Mouse (Mus musculus) sigmoid colon, adult 10 weeks (tissue): Measurements from ENCODE around the gene Kif22. TPM values are rescaled to one million over a fixed set of nuclear protein-coding genes. Genes with fewer than 3 reads are reported as not detected.

Experiments used
- polyA plus RNA-seq: library from polyadenylated mRNA; stranded (reverse); fragments of 350-450 nt; fragmentation: Illumina TruSeq; extraction: RNeasy Lipid Tissue Mini Kit (QIAGEN cat#74804); gene quantifications from one replicate; pipeline ENCODE4 v1.2.3, GENCODE M21; 2014; ENCODE audit warnings: low read depth, low replicate concordance

Kif22 gene
- 2.2 TPM for polyA plus RNA-seq

DNA sequence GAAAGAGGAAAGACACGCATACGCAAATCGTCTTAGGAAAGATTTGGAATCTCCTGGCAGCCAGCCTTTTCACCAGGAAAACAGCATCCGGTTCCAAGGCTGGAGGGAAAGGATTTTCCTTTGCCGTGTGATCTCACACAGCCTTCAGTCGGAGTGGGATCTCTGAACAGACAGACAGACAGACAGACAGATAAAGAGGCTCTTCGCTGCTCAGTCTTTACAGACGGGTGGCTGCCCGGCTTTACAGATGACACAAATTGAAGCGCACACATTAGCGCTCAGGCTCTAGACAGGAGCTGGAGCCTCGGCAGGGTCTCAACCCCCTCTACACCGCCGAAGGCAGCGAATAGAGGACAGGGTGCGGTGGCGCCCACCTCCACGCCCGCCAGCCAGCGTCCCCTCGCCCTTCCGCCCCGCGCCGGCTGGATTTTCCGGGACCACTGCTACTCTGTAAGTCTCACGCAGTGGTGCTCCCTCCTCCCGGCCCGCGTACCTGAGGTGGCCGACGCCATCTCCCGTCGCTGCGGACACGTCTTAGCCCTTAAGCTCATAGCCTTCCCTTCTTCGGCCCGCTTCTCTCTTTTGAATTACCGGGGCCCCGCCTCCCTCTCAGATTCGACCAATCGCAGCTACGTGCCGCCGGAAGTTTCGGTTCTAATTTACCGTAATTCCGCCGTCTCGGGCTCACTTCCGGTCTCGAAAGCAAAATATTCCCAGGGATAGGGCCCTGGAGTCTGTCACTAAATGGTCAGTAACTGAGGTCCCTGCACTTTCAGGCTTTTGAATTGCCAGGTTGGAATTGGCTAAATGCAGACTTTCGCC lies at the start of gene Kif22:
Gene Kif22, minus strand, starts transcription at position 621 of the 822 bp plus-strand sequence.

DNA sequence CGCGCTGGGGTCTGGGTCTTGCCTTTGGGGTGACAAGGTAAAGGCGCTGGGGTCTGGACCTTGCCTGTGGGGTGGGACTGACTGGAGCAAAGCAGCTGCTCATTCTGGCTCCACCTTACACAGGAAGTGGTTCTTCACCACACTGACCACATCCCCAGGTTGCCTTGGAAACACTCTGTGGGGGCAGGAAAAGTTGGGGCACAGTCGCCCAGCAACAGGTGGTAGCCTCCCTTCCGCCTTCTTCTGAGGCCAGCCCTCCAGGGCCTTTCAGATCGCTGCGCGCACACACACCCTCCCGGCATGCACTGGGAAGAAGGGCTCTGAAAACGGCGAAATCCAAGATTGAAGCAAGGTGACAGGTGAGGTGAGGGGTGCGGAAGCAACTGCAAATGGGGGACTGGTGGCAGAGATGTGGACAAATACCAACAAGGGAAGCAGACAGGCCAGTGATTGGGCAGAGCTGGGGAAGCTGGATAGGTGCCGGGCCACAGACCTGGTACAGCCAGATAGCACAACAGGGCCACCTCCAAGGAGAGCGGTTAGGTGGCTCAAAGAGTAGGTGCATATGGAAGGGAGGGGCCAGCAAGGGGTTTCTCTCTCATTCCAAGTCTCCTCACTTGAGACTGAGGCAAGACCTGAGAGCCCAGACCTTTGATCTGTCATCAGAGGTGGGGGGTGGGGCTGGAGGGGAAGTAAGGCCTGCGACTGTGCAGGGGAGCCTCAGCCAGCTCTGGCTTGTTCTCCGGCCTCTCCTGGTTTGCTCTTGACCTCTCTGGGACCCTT lies 49.0 kb upstream of the Kif22 start, which contains the start of gene AI467606:
Gene AI467606, plus strand, starts transcription at position 246 of the 783 bp plus-strand sequence.

DNA sequence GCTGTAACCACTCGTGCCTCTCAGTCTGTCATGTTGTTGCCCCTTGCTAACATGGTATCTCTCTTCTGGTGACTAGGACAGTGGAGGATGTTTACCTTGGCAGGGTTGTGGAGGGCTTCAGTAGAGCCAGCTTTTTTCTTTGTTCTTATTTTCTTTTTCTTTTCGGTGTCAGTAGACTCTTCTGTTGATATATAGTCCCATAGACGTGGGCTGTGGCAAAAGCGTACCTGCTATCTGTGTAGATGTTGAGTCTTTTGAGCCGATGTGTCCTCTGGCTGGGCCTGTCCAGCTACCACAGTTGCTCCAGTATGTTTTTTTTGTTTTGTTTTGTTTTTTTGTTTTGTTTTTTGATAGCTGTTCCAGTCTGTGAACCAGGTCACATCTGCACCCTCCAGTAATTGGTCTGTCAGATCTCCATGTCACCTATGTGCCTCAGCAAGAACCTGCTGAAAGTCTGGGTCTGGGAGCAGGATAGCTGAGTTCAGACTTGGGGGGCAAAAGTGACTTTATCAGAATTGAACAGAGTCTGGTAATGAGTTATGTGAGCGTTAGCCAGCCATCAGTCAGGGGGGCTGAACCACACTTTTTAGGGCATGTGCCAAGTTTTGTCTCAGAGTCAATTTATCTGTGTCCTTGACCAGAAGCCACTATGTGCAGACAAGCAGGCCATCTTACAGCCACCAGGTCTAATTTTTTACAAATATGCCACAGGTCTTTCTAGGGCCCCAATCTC lies 45.2 kb upstream of the Kif22 start, which contains the start of gene Zg16:
Gene Zg16, minus strand, starts transcription at position 51 of the 733 bp plus-strand sequence.

GRCm38 (mm10) chr7:127026984-127027726 lies 15.1 kb downstream of the Kif22 start, which contains the start of gene Maz:
Gene Maz, minus strand, starts transcription at chr7:127027037.

GRCm38 (mm10) chr7:127020901-127021562 lies 21.2 kb downstream of the Kif22 start, which contains the start of the genes Gm42742 and Prrt2:
Gene Gm42742, minus strand, starts transcription at chr7:127021097.
Gene Prrt2, minus strand, starts transcription at chr7:127021211.

DNA sequence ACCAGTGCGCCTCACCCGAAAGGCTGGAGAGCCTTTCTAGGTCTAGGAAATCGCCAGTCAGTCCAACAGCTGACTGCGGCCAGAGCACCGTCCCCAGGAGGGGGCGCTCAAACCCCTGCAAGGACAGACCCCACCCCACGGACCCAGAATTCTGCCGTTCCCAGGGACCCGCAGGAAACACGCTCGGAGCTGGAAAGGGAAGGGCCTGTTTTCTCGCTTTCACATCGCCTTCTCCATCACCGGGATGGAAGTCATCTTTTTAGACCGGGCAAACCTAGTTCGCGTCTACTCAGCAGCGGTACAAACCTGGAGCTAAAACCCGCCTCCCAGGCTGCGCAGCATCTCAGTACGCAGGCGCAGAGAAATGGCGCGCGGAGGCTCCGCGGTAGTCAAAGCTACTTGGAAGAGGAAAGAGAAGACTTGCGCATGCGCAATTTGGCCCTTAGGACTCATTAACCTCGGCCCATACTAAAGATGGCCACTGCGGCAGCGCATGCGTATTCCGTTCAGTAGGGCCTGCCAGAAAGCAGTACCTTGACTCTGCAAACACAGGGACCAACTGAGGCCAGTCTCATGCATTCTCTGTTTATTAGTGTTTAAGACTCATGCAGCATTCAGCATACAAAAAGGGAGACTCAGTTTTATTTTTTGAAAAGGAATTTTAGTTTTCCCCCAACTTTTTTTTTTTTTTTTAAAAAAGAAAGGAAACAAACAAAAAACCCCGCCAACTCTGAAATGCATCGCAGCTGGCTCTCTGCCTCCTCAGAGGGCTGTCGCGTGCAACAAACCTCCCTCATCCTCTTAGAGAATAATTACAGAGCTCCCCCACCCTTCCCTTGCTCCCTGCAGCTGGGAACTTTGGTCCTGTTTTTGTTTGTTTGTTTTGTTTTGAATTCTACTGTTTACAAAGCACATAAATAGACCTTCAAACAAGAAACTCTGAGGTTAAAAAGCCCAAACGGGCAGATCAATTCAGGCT lies 25.0 kb downstream of the Kif22 start, which contains the start of gene Pagr1a:
Gene Pagr1a, minus strand, starts transcription at position 382 of the 979 bp plus-strand sequence.

GRCm38 (mm10) chr7:127016481-127016485 lies 26.0 kb downstream of the Kif22 start, which contains the start of gene Pagr1b:
Gene Pagr1b, minus strand, starts transcription at chr7:127016484.

GRCm38 (mm10) chr7:127014320-127014719 lies 28.0 kb downstream of the Kif22 start, which contains the start of gene Mvp:
Gene Mvp, minus strand, starts transcription at chr7:127014621.

Other genes with a start within 250 kb of the Kif22 start
- 47.0 TPM for gene Ppp4c, start 250.0 kb downstream of the Kif22 start, polyA plus RNA-seq
- gene Fam57b, start 244.8 kb downstream of the Kif22 start, polyA plus RNA-seq = not detected
- gene 4930451I11Rik, start 210.8 kb downstream of the Kif22 start, polyA plus RNA-seq = not detected
- not detected for gene Doc2a, start 195.1 kb downstream of the Kif22 start, polyA plus RNA-seq
- 11.7 TPM for gene Hirip3, start 180.5 kb downstream of the Kif22 start, polyA plus RNA-seq
- gene Ino80e, start 180.1 kb downstream of the Kif22 start, polyA plus RNA-seq = 17.4 TPM
- 10.1 TPM for gene Taok2, start 157.8 kb downstream of the Kif22 start, polyA plus RNA-seq
- 12.7 TPM for gene Tmem219, start 119.6 kb downstream of the Kif22 start, polyA plus RNA-seq
- gene Kctd13, start 113.6 kb downstream of the Kif22 start, polyA plus RNA-seq = 6.1 TPM
- not detected for gene Asphd1, start 92.9 kb downstream of the Kif22 start, polyA plus RNA-seq
- 2.1 TPM for gene Sez6l2, start 91.9 kb downstream of the Kif22 start, polyA plus RNA-seq
- 14.6 TPM for gene Cdipt, start 66.6 kb downstream of the Kif22 start, polyA plus RNA-seq
- 1.6 TPM for gene Cdiptos, start 66.4 kb downstream of the Kif22 start, polyA plus RNA-seq
- 2.1 TPM for gene Mvp, start 27.9 kb downstream of the Kif22 start, polyA plus RNA-seq
- gene Pagr1b, start 26.0 kb downstream of the Kif22 start, polyA plus RNA-seq = not detected
- gene Pagr1a, start 25.1 kb downstream of the Kif22 start, polyA plus RNA-seq = not detected
- gene Gm42742, start 21.4 kb downstream of the Kif22 start, polyA plus RNA-seq = 0.69 TPM
- gene Prrt2, start 21.3 kb downstream of the Kif22 start, polyA plus RNA-seq = 1.0 TPM
- gene Maz, start 15.4 kb downstream of the Kif22 start, polyA plus RNA-seq = 19.3 TPM
- gene Zg16, start 44.9 kb upstream of the Kif22 start, polyA plus RNA-seq = 1,501 TPM
- gene AI467606, start 48.9 kb upstream of the Kif22 start, polyA plus RNA-seq = 2.7 TPM
- 0.35 TPM for gene Qprt, start 79.8 kb upstream of the Kif22 start, polyA plus RNA-seq
- 0.98 TPM for gene Spn, start 95.4 kb upstream of the Kif22 start, polyA plus RNA-seq
- gene Cd2bp2, start 153.6 kb upstream of the Kif22 start, polyA plus RNA-seq = 11.7 TPM
- 4.4 TPM for gene Tbc1d10b, start 166.0 kb upstream of the Kif22 start, polyA plus RNA-seq
- not detected for gene Mylpf, start 166.4 kb upstream of the Kif22 start, polyA plus RNA-seq
- 1.8 TPM for gene Zfp553, start 190.6 kb upstream of the Kif22 start, polyA plus RNA-seq
- gene Sept1, start 190.7 kb upstream of the Kif22 start, polyA plus RNA-seq = 1.1 TPM
- 0.98 TPM for gene Zfp771, start 201.8 kb upstream of the Kif22 start, polyA plus RNA-seq
- 0.79 TPM for gene Dctpp1, start 218.2 kb upstream of the Kif22 start, polyA plus RNA-seq
- 58.2 TPM for gene Sephs2, start 231.6 kb upstream of the Kif22 start, polyA plus RNA-seq